In the genomic region with DNA sequence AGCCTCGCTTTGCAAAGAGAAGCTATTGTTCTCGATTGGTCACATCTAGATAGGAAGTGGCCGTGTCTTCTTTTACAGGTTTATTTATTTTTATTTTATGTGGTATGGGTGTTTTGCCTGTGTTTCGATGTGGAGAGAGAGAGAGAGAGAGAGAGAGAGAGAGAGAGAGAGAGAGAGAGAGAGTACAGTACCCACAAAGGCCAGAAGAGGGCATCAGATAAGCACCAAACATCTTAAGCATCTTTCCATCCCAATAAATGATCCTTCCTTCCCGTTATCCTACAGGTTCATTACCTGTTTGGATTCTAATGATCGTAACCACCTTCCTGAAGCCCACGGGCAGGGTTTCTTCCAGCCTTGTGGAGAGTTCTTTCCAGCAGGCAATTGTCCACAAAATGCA, we compare ENCODE assay signal across 14 mouse cellular contexts. TPM values are rescaled to one million over a fixed set of nuclear protein-coding genes. Genes with fewer than 3 reads are reported as not detected.
A peak's percentile ranks its signal among the peaks of the same experiment; 100 is the strongest.
DNase-seq lines count a peak whose midpoint lies in the region; ATAC-seq and TF ChIP-seq lines count a peak whose summit lies in the region.
"Had no signal": no experiment of that assay in that cellular context is flagged by ENCODE, and none has a peak within 500 bp of the region (broad histone marks: within the 10 kb centered on the region; RNA-seq: fewer than 3 reads in every experiment).

No protein-coding gene starts in this region.

- no peak overlapping the region for H3K27ac ChIP-seq in heart, postnatal 0 days (ENCODE audit: low read depth)
- no peak overlapping the region for H3K27ac ChIP-seq in lung, embryonic 14.5 days (ENCODE audit: low read depth)
- H3K27ac ChIP-seq: embryonic facial prominence, embryonic 10.5 days; limb, embryonic 10.5 days; neural tube, embryonic 15.5 days had no signal

- intact Hi-C loops in heart, postnatal 25 days (cut with DNase I) = no loop called here
- intact Hi-C loops in heart, postnatal 36 days (cut with DNase I) = no loop called here

- H3K27me3 ChIP-seq in heart, postnatal 0 days (ENCODE audit: control insufficient read depth, insufficient read depth, low read length) = no peaks in the 10 kb centered on the region
- H3K27me3 ChIP-seq in lung, embryonic 14.5 days (ENCODE audit: insufficient read depth, low read length) = no peaks in the 10 kb centered on the region
- H3K27me3 ChIP-seq: neural tube, embryonic 15.5 days had no signal

- TF ChIP-seq CTCF in heart, postnatal 0 days (IDR thresholded peaks at IDR 0.05; ENCODE audit: low read depth) = peak; percentile 43; the same call in 1 of the 2 replicates
- TF ChIP-seq CTCF in lung, embryonic 14.5 days (IDR thresholded peaks at IDR 0.05; ENCODE audit: low read depth) = peak; percentile 65

- no peak overlapping the region for H3K9ac ChIP-seq in heart, postnatal 0 days (replicated peaks; ENCODE audit: low read depth, low read length)
- no peak overlapping the region for H3K9ac ChIP-seq in lung, embryonic 14.5 days
- H3K9ac ChIP-seq: neural tube, embryonic 15.5 days had no signal

- peaks cover 2% of the 10 kb centered on the region; the same call in 1 of the 2 replicates for H3K4me1 ChIP-seq in heart, postnatal 0 days (ENCODE audit: control insufficient read depth, insufficient read depth)
- 0 out of 2 replicates have a peak, but pooled peaks cover 6% of the 10 kb centered on the region for H3K4me1 ChIP-seq in lung, embryonic 14.5 days (ENCODE audit: insufficient read depth)

- WGBS in heart, postnatal 0 days = 65% methylated on average over 7 of the region's 7 CpGs
- 61% methylated on average over 7 of the region's 7 CpGs for WGBS in lung, embryonic 14.5 days

- no peak for ATAC-seq in heart, postnatal 0 days (ENCODE audit: insufficient read depth, low read depth)
- no peak for ATAC-seq in lung, embryonic 14.5 days (ENCODE audit: insufficient read depth)

- no peak for TF ChIP-seq EP300 in heart, postnatal 0 days (IDR thresholded peaks at IDR 0.05; ENCODE audit: low read depth)

- no peak for DNase-seq in heart, postnatal 0 days (ENCODE audit: low spot score)
- no peak for DNase-seq in heart, postnatal 25 days (ENCODE audit: low spot score)
- peak; percentile 26 for DNase-seq in lung, embryonic 14.5 days
- no peak for DNase-seq in lung, postnatal 10 days
- peak; percentile 36 for DNase-seq in NIH3T3 (ENCODE audit: low read depth)
- DNase-seq in retina, postnatal 1 day = peak; percentile 45
- DNase-seq in heart, postnatal 36 days = no peak
- DNase-seq: kidney, adult 18-20 months; lung, postnatal 4 days; right cerebral cortex, postnatal 14 days; thymus, postnatal 14 days had no signal

- H3K4me2 ChIP-seq in heart, postnatal 0 days (ENCODE audit: low read depth, low read length) = no peak overlapping the region
- no peak overlapping the region for H3K4me2 ChIP-seq in lung, embryonic 14.5 days
- H3K4me2 ChIP-seq: neural tube, embryonic 15.5 days had no signal

- H3K4me3 ChIP-seq in heart, postnatal 0 days (ENCODE audit: low read depth, low read length) = no peak overlapping the region
- no peak overlapping the region for H3K4me3 ChIP-seq in lung, embryonic 14.5 days (ENCODE audit: low read depth, low read length)
- H3K4me3 ChIP-seq: embryonic facial prominence, embryonic 10.5 days; limb, embryonic 10.5 days; neural tube, embryonic 15.5 days had no signal

- no peaks in the 10 kb centered on the region for H3K9me3 ChIP-seq in heart, postnatal 0 days (replicated peaks; ENCODE audit: control insufficient read depth, low read length)
- H3K9me3 ChIP-seq in lung, embryonic 14.5 days (ENCODE audit: low read depth, low read length) = no peaks in the 10 kb centered on the region
- H3K9me3 ChIP-seq: embryonic facial prominence, embryonic 10.5 days; limb, embryonic 10.5 days; neural tube, embryonic 15.5 days had no signal

- peaks cover 81% of the 10 kb centered on the region for H3K36me3 ChIP-seq in heart, postnatal 0 days (replicated peaks; ENCODE audit: control insufficient read depth, insufficient read depth, low read length)
- H3K36me3 ChIP-seq in lung, embryonic 14.5 days (ENCODE audit: insufficient read depth) = peaks cover 57% of the 10 kb centered on the region
- H3K36me3 ChIP-seq: neural tube, embryonic 15.5 days had no signal

RNA-seq across cellular contexts. Expression of gene Rab20, which starts 55.4 kb away (rescaled TPM):
- total RNA-seq in heart, postnatal 0 days (2014; rRNA removed; ENCODE audit: low replicate concordance) = 84.5 and 121 TPM in 2 replicates
- polyA plus RNA-seq in heart, postnatal 0 days (2015; fragmentation: Nextera tagmentation; extraction: Ambion mirVana) = 52.0 and 56.1 TPM in 2 replicates
- 10 to 100 TPM; 24.3 to 27.3 TPM for total RNA-seq in heart, postnatal 25 days (2021)
- 12.8 and 12.9 TPM in 2 replicates for polyA plus RNA-seq in lung, embryonic 14.5 days (2014; fragmentation: Nextera tagmentation; extraction: Ambion mirVana)
- 10 to 100 TPM; 26.9 to 32.1 TPM for total RNA-seq in heart, postnatal 36 days (2021)

Comparison
In these comparisons a context has a peak if more than half of its experiments do, and no peak if none do; other contexts are left out.
1. DNase-seq: peak in lung, embryonic 14.5 days (single experiment), NIH3T3 (single experiment) and retina, postnatal 1 day (single experiment); none in heart, postnatal 0 days (single experiment), heart, postnatal 25 days (single experiment), lung, postnatal 10 days (single experiment) and heart, postnatal 36 days (0 of 2).